Mouse (Mus musculus) CH12F3 (cell line): ENCODE results near the gene Krt75.
"Not testable (repeated sequence)": the region's sequence is repeated elsewhere in the genome, so short reads cannot be mapped to it uniquely, and the experiment has no call there.

Experiments
- in situ Hi-C: fragments of 300-500 bp; cut with MboI; formaldehyde crosslinking; loops from 2 replicates; pipeline ENCODE4 v1.14.3; 2020; ENCODE audit warnings: low sequenced_read_pairs

Gene Krt75

GRCm38 (mm10) chr15:101519792-101520191 lies 53.9 kb downstream of the Krt75 start:
- in situ Hi-C loops: loop anchor here (5.0 to 10.0 kb wide), 2 partner anchors 463 to 545 kb away; no protein-coding TSS in a partner anchor

- in situ Hi-C loops: not testable (repeated sequence)
Observed at GRCm38 (mm10) chr15:101517161-101517560, 56.5 kb downstream of the Krt75 start, which contains the start of gene Gm49425. Gene Gm49425 (minus strand): TSS chr15:101517261.
